Mouse (Mus musculus) olfactory bulb, adult 2 months (tissue): Measurements from ENCODE around the gene Ankrd11.

ENCODE experiments used
- CTCF ChIP-seq: fragments of 200-500 bp; IDR thresholded peaks from 2 replicates; pipeline ENCODE4 v1.5.1; 2012; ENCODE audit warnings: low read depth, mild to moderate bottlenecking, low read length, moderate library complexity; ENCODE audit not compliant: insufficient read depth
- POLR2A ChIP-seq: fragments of 200-500 bp; IDR thresholded peaks from 2 replicates; pipeline ENCODE4 v1.6.1; 2012; ENCODE audit warnings: mild to moderate bottlenecking, low read depth, low read length, moderate library complexity; ENCODE audit not compliant: insufficient read depth

GRCm38 (mm10) chr8:122893451-122893850 is 148.6 kb downstream of the Ankrd11 start:
- TF ChIP-seq POLR2A (no peak), CTCF (no peak)
